Mouse (Mus musculus) embryonic fibroblast, embryonic 13.5 days (primary cell): ENCODE data around the gene Rbp3. TPM values are rescaled to one million over a fixed set of nuclear protein-coding genes. Genes with fewer than 3 reads are reported as not detected.

ENCODE experiments used
- H3K27ac ChIP-seq: 2 replicates; pipeline ENCODE4 v1.5.1; 2012; ENCODE audit warnings: low read length, control low read depth, inconsistent platforms; ENCODE audit not compliant: insufficient read depth
- H3K4me1 ChIP-seq: 2 replicates; pipeline ENCODE4 v1.6.1; 2011; ENCODE audit warnings: low read length; ENCODE audit not compliant: control insufficient read depth, insufficient read depth
- H3K4me3 ChIP-seq: 2 replicates; pipeline ENCODE4 v1.5.1; 2011; ENCODE audit warnings: mild to moderate bottlenecking, control low read depth, low read length; ENCODE audit not compliant: insufficient read depth
- CTCF ChIP-seq: IDR thresholded peaks from 2 replicates; pipeline ENCODE4 v1.5.1; 2011; ENCODE audit warnings: mild to moderate bottlenecking, control low read depth, low read length, moderate library complexity, borderline replicate concordance; ENCODE audit not compliant: insufficient read depth
- POLR2A ChIP-seq: IDR thresholded peaks from 2 replicates; pipeline ENCODE4 v1.6.1; 2011; ENCODE audit warnings: low read depth, mild to moderate bottlenecking, control low read depth, low read length, moderate library complexity
- polyA plus RNA-seq: library from polyadenylated mRNA; stranded (reverse); fragments of >200 nt; gene quantifications from 2 replicates; pipeline ENCODE4 v1.2.4, GENCODE M21; 2011; ENCODE audit warnings: low read depth; ENCODE audit not compliant: missing spikeins, insufficient read length

Rbp3 gene
- polyA plus RNA-seq, 1 experiment: not detected

DNA sequence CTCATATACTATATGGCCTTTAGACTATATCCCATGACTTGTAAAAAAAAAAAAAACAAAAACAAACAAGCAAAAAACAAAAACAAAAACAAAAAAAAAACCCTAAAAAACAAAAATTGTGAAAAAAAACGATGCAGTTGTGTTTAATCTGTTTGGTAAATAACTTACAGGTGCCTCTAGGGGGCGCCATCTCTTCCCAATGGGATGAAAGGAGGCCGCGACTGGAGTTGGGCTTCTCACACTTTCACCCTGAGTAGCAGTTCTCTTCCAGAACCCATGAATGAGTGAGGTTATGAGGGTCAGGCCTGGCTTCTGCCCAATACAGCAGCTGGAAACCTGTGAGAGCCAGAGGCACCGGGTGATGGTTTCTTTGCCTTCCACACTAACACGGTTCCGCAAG lies 11.9 kb downstream of the Rbp3 start:
- Histone ChIP-seq H3K27ac (no peak overlapping the region), H3K4me1 (no peaks in the 10 kb centered on the region), H3K4me3 (no peak overlapping the region)
- TF ChIP-seq POLR2A (no peak), CTCF (no peak)

GRCm38 (mm10) chr14:33972679-33973078 lies 18.9 kb downstream of the Rbp3 start:
- Histone ChIP-seq H3K27ac (no peak overlapping the region), H3K4me1 (no peaks in the 10 kb centered on the region), H3K4me3 (no peak overlapping the region)
- TF ChIP-seq POLR2A (no peak), CTCF (peak; percentile 72; the same call in 1 of the 2 replicates)

DNA sequence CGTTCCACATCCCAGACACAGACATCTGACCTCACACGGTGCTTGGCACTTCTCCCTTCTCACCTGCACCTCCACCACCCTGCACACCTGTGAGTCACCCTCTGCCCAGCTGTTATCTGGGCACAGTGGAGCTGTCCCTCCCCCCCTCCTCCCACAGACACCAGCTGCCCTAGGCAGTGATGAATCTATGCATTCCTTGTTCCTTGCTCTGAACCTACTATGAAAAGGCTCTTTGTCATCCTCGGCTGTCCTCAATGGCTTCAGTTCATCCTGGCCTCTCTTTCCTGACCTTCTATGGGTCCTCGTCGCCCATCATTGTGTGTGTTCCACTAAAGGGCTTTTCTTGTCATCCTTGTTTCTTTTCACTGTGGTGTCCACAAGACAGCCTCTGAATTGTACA lies 20.9 kb downstream of the Rbp3 start:
- H3K4me3 ChIP-seq: no peak overlapping the region

DNA sequence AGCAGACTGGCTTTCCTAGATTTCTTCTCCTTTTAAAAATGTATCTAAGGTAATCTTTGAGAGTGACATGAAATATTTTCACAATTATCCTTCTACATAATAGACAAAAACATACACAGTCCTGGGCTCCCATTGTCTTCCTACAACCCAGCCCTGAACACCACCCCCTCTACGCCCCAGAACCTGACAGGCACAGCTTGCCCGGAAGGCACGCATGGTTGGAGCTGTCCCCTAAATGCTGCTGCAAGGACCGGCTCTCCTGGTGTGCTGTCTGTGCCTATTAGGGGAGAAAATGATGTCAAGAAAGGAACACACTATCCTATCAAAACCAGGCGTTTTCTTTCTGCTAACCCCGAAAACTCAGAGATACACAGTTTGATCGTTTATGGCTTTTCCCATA lies 23.9 kb downstream of the Rbp3 start:
- Histone ChIP-seq H3K27ac (no peak overlapping the region), H3K4me1 (no peaks in the 10 kb centered on the region), H3K4me3 (no peak overlapping the region)
- no peak for TF ChIP-seq CTCF
- no peak for TF ChIP-seq POLR2A

More for the DNA sequence above, 20.9 kb downstream of the Rbp3 start:
- Histone ChIP-seq H3K4me1 (no peaks in the 10 kb centered on the region), H3K27ac (no peak overlapping the region)
- TF ChIP-seq POLR2A (no peak), CTCF (no peak)

- H3K27ac ChIP-seq: no peak within 1 kb of the TSS
Observed at GRCm38 (mm10) chr14:33978604-33979059, 24.8 kb downstream of the Rbp3 start, which contains the start of gene Zfp488. Gene Zfp488, minus strand, starts transcription at chr14:33978764.

DNA sequence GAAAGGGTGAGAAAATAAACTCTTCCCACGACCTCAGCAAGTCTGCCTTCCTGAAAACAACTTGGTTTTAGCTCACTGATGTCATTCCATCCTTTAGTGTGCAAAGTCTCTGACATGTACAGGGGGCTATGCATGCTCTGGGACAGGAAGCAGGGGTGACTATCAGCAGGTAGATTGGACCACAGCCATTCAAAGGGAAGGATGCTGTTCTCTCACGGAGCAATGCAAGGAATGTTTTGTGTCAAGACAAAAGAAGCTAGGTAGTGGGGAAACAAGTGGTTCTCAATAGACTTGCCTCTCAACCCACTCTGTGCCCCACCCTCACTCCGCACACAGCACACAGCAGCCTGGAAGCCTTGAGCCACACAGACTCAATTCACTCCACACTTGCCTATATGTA lies 35.4 kb downstream of the Rbp3 start:
- Histone ChIP-seq H3K4me3 (no peak overlapping the region), H3K27ac (no peak overlapping the region), H3K4me1 (no peaks in the 10 kb centered on the region)
- TF ChIP-seq POLR2A: no peak

More at GRCm38 (mm10) chr14:33978604-33979059, 24.8 kb downstream of the Rbp3 start, which contains the start of gene Zfp488:
- no peak within 1 kb of the TSS for H3K4me3 ChIP-seq
- no peaks in the 10 kb centered on the region for H3K4me1 ChIP-seq
- TF ChIP-seq CTCF (no peak), POLR2A (no peak)

DNA sequence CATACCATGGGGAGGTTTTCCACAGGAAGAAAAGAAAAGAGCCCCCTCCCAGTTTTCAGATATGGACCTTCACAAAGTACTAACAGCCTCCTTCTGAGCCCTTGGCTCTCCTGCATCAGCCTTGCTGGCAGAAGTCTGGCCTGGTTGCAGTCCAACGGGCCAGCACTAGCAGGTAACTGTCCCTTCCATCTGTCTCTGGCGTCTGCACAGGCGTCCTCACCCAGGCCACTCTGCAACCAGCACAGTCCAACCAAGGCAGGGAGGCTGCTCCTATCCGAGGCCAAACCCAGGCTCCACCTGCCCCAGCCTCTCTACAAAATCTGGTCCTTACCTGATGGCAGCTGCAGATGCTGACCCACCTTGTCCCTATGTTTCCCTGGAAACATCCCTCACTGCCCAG lies 38.2 kb downstream of the Rbp3 start:
- H3K4me1 ChIP-seq: no peaks in the 10 kb centered on the region
- TF ChIP-seq POLR2A: no peak
- no peak for TF ChIP-seq CTCF
- no peak overlapping the region for H3K4me3 ChIP-seq
- no peak overlapping the region for H3K27ac ChIP-seq

DNA sequence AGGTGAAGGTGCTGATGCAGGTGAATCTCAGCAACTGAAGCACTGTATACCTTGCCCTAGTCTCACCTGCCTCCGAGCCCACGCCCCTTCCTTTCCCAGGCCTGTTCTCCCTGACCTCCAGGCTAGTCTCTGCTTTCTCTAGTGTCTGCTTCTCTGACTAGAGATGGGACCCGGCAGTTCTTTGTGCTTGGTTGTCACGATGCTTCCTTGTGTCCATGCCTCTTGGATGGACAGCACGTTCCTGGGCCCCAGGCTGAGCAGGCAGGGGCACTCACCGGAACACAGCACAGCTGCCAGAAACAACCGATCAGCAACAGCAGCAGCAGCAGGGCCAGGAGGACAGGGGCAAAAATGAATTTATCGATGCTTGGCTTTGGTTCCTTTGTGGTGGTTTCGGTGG lies 39.2 kb downstream of the Rbp3 start:
- no peaks in the 10 kb centered on the region for H3K4me1 ChIP-seq
- H3K4me3 ChIP-seq: no peak overlapping the region
- no peak for TF ChIP-seq POLR2A
- TF ChIP-seq CTCF: no peak
- H3K27ac ChIP-seq: no peak overlapping the region

DNA sequence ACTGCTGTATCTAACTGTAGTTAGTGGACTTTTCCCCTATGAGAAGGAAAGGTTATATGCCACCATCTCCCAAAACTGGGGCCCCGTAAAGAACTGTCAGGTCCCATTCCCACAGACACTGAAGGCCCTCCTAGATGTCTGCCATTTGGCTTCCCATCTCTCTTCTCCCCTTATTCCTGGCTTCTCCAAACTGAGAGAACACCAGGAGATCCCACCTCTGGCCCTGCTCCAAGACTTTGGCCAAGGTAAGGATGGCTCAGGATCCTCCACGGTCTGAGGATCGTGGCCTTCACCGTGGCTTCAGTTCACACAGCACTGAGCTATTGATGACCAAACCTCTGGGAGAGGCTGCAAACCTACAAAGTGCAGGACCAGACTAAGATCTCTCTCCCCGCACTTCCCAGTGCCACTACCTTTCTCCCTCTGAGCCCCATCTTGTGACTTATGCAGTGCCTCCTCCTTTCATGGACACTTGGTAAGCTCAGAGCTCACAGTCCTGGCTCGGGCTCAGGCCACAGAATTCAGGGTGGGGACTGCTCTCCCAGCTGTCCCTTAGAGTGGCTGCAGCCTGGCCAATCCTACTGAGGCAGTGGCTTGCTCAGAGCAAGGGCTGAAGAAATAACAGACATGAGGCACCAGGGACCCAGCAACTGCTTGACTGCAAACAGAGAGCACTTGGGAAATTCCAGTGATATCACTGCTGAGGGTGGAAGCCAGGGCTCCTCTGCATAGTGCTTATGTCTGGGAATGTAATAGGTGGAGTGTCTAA lies 39.9 kb downstream of the Rbp3 start:
- TF ChIP-seq POLR2A (no peak), CTCF (no peak)

DNA sequence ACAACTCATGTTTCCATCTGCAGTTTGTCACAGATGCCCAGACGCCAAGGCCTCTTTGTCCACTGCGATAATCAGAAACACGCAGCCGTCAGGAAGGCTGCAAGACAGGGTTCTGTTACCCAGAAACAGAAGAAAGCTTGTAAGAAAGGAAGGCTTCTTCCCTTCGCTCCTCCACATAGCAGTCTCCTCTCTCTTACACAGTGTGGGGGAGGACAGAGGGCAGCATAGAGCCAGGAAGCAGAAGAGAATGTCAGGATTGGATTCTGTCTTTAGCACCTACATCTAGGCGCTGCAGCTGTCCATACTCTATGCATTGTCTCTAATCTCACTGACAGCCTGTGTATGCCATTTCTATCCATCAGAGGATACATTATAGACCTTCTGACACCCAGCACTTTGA lies 43.6 kb downstream of the Rbp3 start:
- Histone ChIP-seq H3K4me3 (no peak overlapping the region), H3K4me1 (no peaks in the 10 kb centered on the region), H3K27ac (no peak overlapping the region)
- TF ChIP-seq POLR2A (no peak), CTCF (no peak)

More for the DNA sequence above, 39.9 kb downstream of the Rbp3 start:
- no peak overlapping the region for H3K27ac ChIP-seq
- no peaks in the 10 kb centered on the region for H3K4me1 ChIP-seq
- no peak overlapping the region for H3K4me3 ChIP-seq

GRCm38 (mm10) chr14:34000076-34000475 lies 46.3 kb downstream of the Rbp3 start:
- no peaks in the 10 kb centered on the region for H3K4me1 ChIP-seq
- TF ChIP-seq CTCF (no peak), POLR2A (no peak)
- H3K27ac ChIP-seq: no peak overlapping the region
- H3K4me3 ChIP-seq: no peak overlapping the region
